ENCODE assay signal across 16 mouse cellular contexts in the genomic region with DNA sequence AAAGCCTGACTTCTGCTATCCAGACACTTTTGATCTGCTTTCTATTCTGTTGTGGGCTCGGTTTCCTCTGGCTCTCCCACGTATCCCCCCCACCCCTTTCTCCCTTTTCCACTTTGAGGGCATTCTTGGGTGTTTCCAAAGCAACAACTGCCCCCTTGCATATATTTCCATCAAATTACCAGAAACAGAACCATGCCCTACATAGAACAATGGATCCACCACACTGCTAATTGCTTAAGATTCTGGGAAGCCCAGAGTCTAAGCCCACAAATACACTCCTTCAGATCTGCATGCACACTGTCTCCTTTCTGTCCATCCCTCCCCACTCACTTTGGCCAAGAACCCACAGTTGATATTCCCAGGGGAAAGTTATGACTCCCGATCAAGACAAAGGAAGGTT. TPM values are rescaled to one million over a fixed set of nuclear protein-coding genes. Genes with fewer than 3 reads are reported as not detected.
DNase-seq lines count a peak whose midpoint lies in the region; ATAC-seq and TF ChIP-seq lines count a peak whose summit lies in the region.
"Had no signal": no experiment of that assay in that cellular context is flagged by ENCODE, and none has a peak within 500 bp of the region (broad histone marks: within the 10 kb centered on the region; RNA-seq: fewer than 3 reads in every experiment).

No protein-coding gene starts in this region.

- no peaks in the 10 kb centered on the region for H3K27me3 ChIP-seq in forebrain, embryonic 15.5 days
- no peaks in the 10 kb centered on the region for H3K27me3 ChIP-seq in midbrain, embryonic 10.5 days (ENCODE audit: low read depth, poor library complexity, severe bottlenecking)
- H3K27me3 ChIP-seq: embryonic facial prominence, embryonic 15.5 days had no signal

- TF ChIP-seq POLR2A in olfactory bulb, adult 2 months (IDR thresholded peaks at IDR 0.05; ENCODE audit: insufficient read depth, low read depth, low read length), result no peak

- H3K9ac ChIP-seq in forebrain, embryonic 15.5 days (replicated peaks), result no peak overlapping the region
- H3K9ac ChIP-seq: embryonic facial prominence, embryonic 15.5 days had no signal

- no peak for TF ChIP-seq CTCF in olfactory bulb, adult 2 months (IDR thresholded peaks at IDR 0.05; ENCODE audit: insufficient read depth, low read depth, low read length)

- H3K9me3 ChIP-seq in forebrain, embryonic 15.5 days, result no peaks in the 10 kb centered on the region
- H3K9me3 ChIP-seq in midbrain, embryonic 10.5 days (replicated peaks), result no peaks in the 10 kb centered on the region
- H3K9me3 ChIP-seq: embryonic facial prominence, embryonic 15.5 days had no signal

- peaks cover 6% of the 10 kb centered on the region for H3K4me1 ChIP-seq in forebrain, embryonic 15.5 days
- peaks cover 23% of the 10 kb centered on the region for H3K4me1 ChIP-seq in midbrain, embryonic 10.5 days
- H3K4me1 ChIP-seq in olfactory bulb, adult 2 months (ENCODE audit: control insufficient read depth, insufficient read depth, low read length), result no peaks in the 10 kb centered on the region
- H3K4me1 ChIP-seq: embryonic facial prominence, embryonic 15.5 days had no signal

- no peak overlapping the region for H3K4me2 ChIP-seq in forebrain, embryonic 15.5 days (replicated peaks)
- H3K4me2 ChIP-seq: embryonic facial prominence, embryonic 15.5 days; liver, embryonic 11.5 days had no signal

- no peak overlapping the region for H3K4me3 ChIP-seq in forebrain, embryonic 15.5 days
- H3K4me3 ChIP-seq in midbrain, embryonic 10.5 days, result no peak overlapping the region
- no peak overlapping the region for H3K4me3 ChIP-seq in olfactory bulb, adult 2 months (ENCODE audit: insufficient read depth, low read depth, low read length)
- H3K4me3 ChIP-seq: embryonic facial prominence, embryonic 15.5 days had no signal

- no peaks in the 10 kb centered on the region for H3K36me3 ChIP-seq in forebrain, embryonic 15.5 days
- H3K36me3 ChIP-seq in midbrain, embryonic 10.5 days, result no peaks in the 10 kb centered on the region
- H3K36me3 ChIP-seq: embryonic facial prominence, embryonic 15.5 days had no signal

- ATAC-seq in forebrain, embryonic 15.5 days (replicated peaks), result peak; percentile 74

- DNase-seq in retina, postnatal 1 day, result peak; percentile 46
- DNase-seq in retina, embryonic 14.5 days (ENCODE audit: low spot score), result no peak
- DNase-seq in midbrain, embryonic 10.5 days (ENCODE audit: low spot score), result peak; percentile 21
- no peak for DNase-seq in urinary bladder, postnatal 4 days (ENCODE audit: low spot score in 2 of 2)
- no peak for DNase-seq in spleen, adult 18-20 months
- DNase-seq: adrenal gland, postnatal 25 days; cerebellum, adult 18-20 months; gastrocnemius, postnatal 10 days; kidney, postnatal 14 days; lung, postnatal 10 days had no signal

- H3K27ac ChIP-seq in forebrain, embryonic 15.5 days (replicated peaks), result 0 out of 2 replicates have a peak overlapping the region, but pooled peaks have one; percentile 27
- H3K27ac ChIP-seq in midbrain, embryonic 10.5 days (replicated peaks), result peak overlapping the region; percentile 71
- peak overlapping the region; percentile 47; the same call in 1 of the 2 replicates for H3K27ac ChIP-seq in olfactory bulb, adult 2 months (ENCODE audit: insufficient read depth, low read depth, low read length)
- H3K27ac ChIP-seq: embryonic facial prominence, embryonic 15.5 days had no signal

- 23% methylated on average over 3 of the region's 3 CpGs for WGBS in forebrain, embryonic 15.5 days
- 49% methylated on average over 3 of the region's 3 CpGs for WGBS in midbrain, embryonic 10.5 days
- WGBS in olfactory bulb, adult 2 months, result 50% methylated on average over 3 of the region's 3 CpGs

RNA-seq across cellular contexts. Expression of a gene that starts 5.1 kb away (rescaled TPM):
- 0.28 TPM in 1 of 2 replicates, not detected in the other for polyA plus RNA-seq in forebrain, embryonic 15.5 days (2015; fragmentation: Nextera tagmentation; extraction: Ambion mirVana)
- polyA plus RNA-seq in midbrain, embryonic 10.5 days (2016; fragmentation: Nextera tagmentation; extraction: Ambion mirVana), result 0.12 TPM in 1 of 2 replicates, not detected in the other
- polyA plus RNA-seq in olfactory bulb, adult 2 months (2012; ENCODE audit: insufficient read depth, insufficient read length, low replicate concordance, missing spikeins), result not detected in 2 replicates
- polyA plus RNA-seq: heart, embryonic 14.5 days; intestine, embryonic 14.5 days; liver, embryonic 11.5 days had no signal

RNA-seq across cellular contexts. Expression of a gene that starts 55.4 kb away (rescaled TPM):
- not detected in 2 replicates for polyA plus RNA-seq in forebrain, embryonic 15.5 days (2015; fragmentation: Nextera tagmentation; extraction: Ambion mirVana)
- not detected in 2 replicates for polyA plus RNA-seq in midbrain, embryonic 10.5 days (2016; fragmentation: Nextera tagmentation; extraction: Ambion mirVana)
- polyA plus RNA-seq in olfactory bulb, adult 2 months (2012; ENCODE audit: insufficient read depth, insufficient read length, low replicate concordance, missing spikeins), result not detected in 2 replicates
- polyA plus RNA-seq: heart, embryonic 14.5 days; intestine, embryonic 14.5 days had no signal

RNA-seq across cellular contexts. Expression of a gene that starts 58.6 kb away (rescaled TPM):
- polyA plus RNA-seq in forebrain, embryonic 15.5 days (2015; fragmentation: Nextera tagmentation; extraction: Ambion mirVana), result 22.1 and 22.3 TPM in 2 replicates
- 21.9 and 28.5 TPM in 2 replicates for polyA plus RNA-seq in midbrain, embryonic 10.5 days (2016; fragmentation: Nextera tagmentation; extraction: Ambion mirVana)
- polyA plus RNA-seq in olfactory bulb, adult 2 months (2012; ENCODE audit: insufficient read depth, insufficient read length, low replicate concordance, missing spikeins), result not detected in 2 replicates

Comparison
In these comparisons a context has a peak if more than half of its experiments do, and no peak if none do; other contexts are left out.
1. DNase-seq: peak in retina, postnatal 1 day (single experiment) and midbrain, embryonic 10.5 days (single experiment); none in retina, embryonic 14.5 days (single experiment), urinary bladder, postnatal 4 days (0 of 2) and spleen, adult 18-20 months (0 of 2).
2. Peak in every context shown above with its lines, with median percentiles within 50 percentile points of each other: H3K27ac ChIP-seq.